Mouse (Mus musculus): ENCODE results near the gene Cul7. TPM values are rescaled to one million over a fixed set of nuclear protein-coding genes. Genes with fewer than 3 reads are reported as not detected.

Cul7 gene
- polyA plus RNA-seq (2014; fragmentation: Nextera tagmentation; extraction: Ambion mirVana) = 34.4 and 34.9 TPM in 2 replicates

GRCm38 (mm10) chr17:46650232-46651031 is at the start of gene Cul7:
Gene Cul7, plus strand, starts transcription at chr17:46650337.
- peak within 1 kb of the TSS; percentile 86 for H3K4me2 ChIP-seq (ENCODE audit: low read depth, low read length, severe bottlenecking)
- peaks cover 20% of the 10 kb centered on the region for H3K4me1 ChIP-seq (replicated peaks; ENCODE audit: control insufficient read depth, insufficient read depth, low read length)
- no peaks in the 10 kb centered on the region for H3K27me3 ChIP-seq (ENCODE audit: control insufficient read depth, insufficient read depth, low read length)
- peaks cover 13% of the 10 kb centered on the region; the same call in 1 of the 2 replicates for H3K36me3 ChIP-seq (ENCODE audit: control insufficient read depth, insufficient read depth, low read length)
- peak within 1 kb of the TSS; percentile 68 for H3K4me3 ChIP-seq (ENCODE audit: low read depth, low read length)
- ATAC-seq (replicated peaks; ENCODE audit: low FRiP score) (peak; percentile 93), DNase-seq (ENCODE audit: low spot score) (peak; percentile 97)
- WGBS = under 1% methylated on average over 58 of the region's 58 CpGs
- H3K27ac ChIP-seq (ENCODE audit: low read depth, low read length) = peak within 1 kb of the TSS; percentile 84
- H3K9me3 ChIP-seq (ENCODE audit: control insufficient read depth, low read length) = no peaks in the 10 kb centered on the region
- peak within 1 kb of the TSS; percentile 92 for H3K9ac ChIP-seq (ENCODE audit: low read length)

GRCm38 (mm10) chr17:46600569-46600968 is 49.6 kb upstream of the Cul7 start:
- WGBS = 94% methylated on average over 2 of the region's 2 CpGs
- Histone ChIP-seq H3K27ac (ENCODE audit: low read depth, low read length) (no peak overlapping the region), H3K4me3 (ENCODE audit: low read depth, low read length) (no peak overlapping the region), H3K4me2 (ENCODE audit: low read depth, low read length, severe bottlenecking) (no peak overlapping the region), H3K9ac (ENCODE audit: low read length) (no peak overlapping the region), H3K27me3 (ENCODE audit: control insufficient read depth, insufficient read depth, low read length) (no peaks in the 10 kb centered on the region), H3K36me3 (ENCODE audit: control insufficient read depth, insufficient read depth, low read length) (no peaks in the 10 kb centered on the region), H3K9me3 (ENCODE audit: control insufficient read depth, low read length) (no peaks in the 10 kb centered on the region), H3K4me1 (replicated peaks; ENCODE audit: control insufficient read depth, insufficient read depth, low read length) (0 out of 2 replicates have a peak, but pooled peaks cover 2% of the 10 kb centered on the region)
- DNase-seq (ENCODE audit: low spot score) (no peak), ATAC-seq (replicated peaks; ENCODE audit: low FRiP score) (no peak)

- Histone ChIP-seq H3K9me3 (ENCODE audit: control insufficient read depth, low read length) (no peaks in the 10 kb centered on the region), H3K36me3 (ENCODE audit: control insufficient read depth, insufficient read depth, low read length) (no peaks in the 10 kb centered on the region), H3K4me1 (replicated peaks; ENCODE audit: control insufficient read depth, insufficient read depth, low read length) (0 out of 2 replicates have a peak, but pooled peaks cover 2% of the 10 kb centered on the region), H3K4me2 (ENCODE audit: low read depth, low read length, severe bottlenecking) (no peak overlapping the region), H3K4me3 (ENCODE audit: low read depth, low read length) (no peak overlapping the region), H3K27ac (ENCODE audit: low read depth, low read length) (no peak overlapping the region), H3K9ac (ENCODE audit: low read length) (no peak overlapping the region), H3K27me3 (ENCODE audit: control insufficient read depth, insufficient read depth, low read length) (no peaks in the 10 kb centered on the region)
- DNase-seq (ENCODE audit: low spot score) (no peak), ATAC-seq (replicated peaks; ENCODE audit: low FRiP score) (no peak)
- 77% methylated on average over 9 of the region's 9 CpGs for WGBS
These were observed 47.9 kb upstream of the Cul7 start for GRCm38 (mm10) chr17:46602212-46602611.

- H3K27me3 ChIP-seq (ENCODE audit: control insufficient read depth, insufficient read depth, low read length) = no peaks in the 10 kb centered on the region
- H3K4me2 ChIP-seq (ENCODE audit: low read depth, low read length, severe bottlenecking) = no peak overlapping the region
- ATAC-seq (replicated peaks; ENCODE audit: low FRiP score) (no peak), DNase-seq (ENCODE audit: low spot score) (no peak)
- H3K4me3 ChIP-seq (ENCODE audit: low read depth, low read length) = no peak overlapping the region
- 94% methylated on average over 4 of the region's 4 CpGs for WGBS
- H3K9ac ChIP-seq (ENCODE audit: low read length) = no peak overlapping the region
- H3K9me3 ChIP-seq (ENCODE audit: control insufficient read depth, low read length) = no peaks in the 10 kb centered on the region
- H3K4me1 ChIP-seq (replicated peaks; ENCODE audit: control insufficient read depth, insufficient read depth, low read length) = 0 out of 2 replicates have a peak, but pooled peaks cover 2% of the 10 kb centered on the region
- no peak overlapping the region for H3K27ac ChIP-seq (ENCODE audit: low read depth, low read length)
- H3K36me3 ChIP-seq (ENCODE audit: control insufficient read depth, insufficient read depth, low read length) = no peaks in the 10 kb centered on the region
These were observed 46.9 kb upstream of the Cul7 start for GRCm38 (mm10) chr17:46603229-46603628.

GRCm38 (mm10) chr17:46605126-46605525 is 45.0 kb upstream of the Cul7 start:
- Histone ChIP-seq H3K4me1 (replicated peaks; ENCODE audit: control insufficient read depth, insufficient read depth, low read length) (peaks cover 2% of the 10 kb centered on the region; the same call in 1 of the 2 replicates), H3K36me3 (ENCODE audit: control insufficient read depth, insufficient read depth, low read length) (no peaks in the 10 kb centered on the region), H3K9me3 (ENCODE audit: control insufficient read depth, low read length) (no peaks in the 10 kb centered on the region), H3K4me3 (ENCODE audit: low read depth, low read length) (no peak overlapping the region), H3K27ac (ENCODE audit: low read depth, low read length) (no peak overlapping the region), H3K4me2 (ENCODE audit: low read depth, low read length, severe bottlenecking) (no peak overlapping the region), H3K27me3 (ENCODE audit: control insufficient read depth, insufficient read depth, low read length) (no peaks in the 10 kb centered on the region), H3K9ac (ENCODE audit: low read length) (no peak overlapping the region)
- DNase-seq (ENCODE audit: low spot score) (no peak), ATAC-seq (replicated peaks; ENCODE audit: low FRiP score) (no peak)
- WGBS = 75% methylated on average over 5 of the region's 5 CpGs

GRCm38 (mm10) chr17:46605987-46606386 is 44.1 kb upstream of the Cul7 start:
- DNase-seq (ENCODE audit: low spot score) (no peak), ATAC-seq (replicated peaks; ENCODE audit: low FRiP score) (no peak)
- peaks cover 2% of the 10 kb centered on the region; the same call in 1 of the 2 replicates for H3K4me1 ChIP-seq (replicated peaks; ENCODE audit: control insufficient read depth, insufficient read depth, low read length)
- 87% methylated on average over 12 of the region's 12 CpGs for WGBS
- no peak overlapping the region for H3K27ac ChIP-seq (ENCODE audit: low read depth, low read length)
- H3K9me3 ChIP-seq (ENCODE audit: control insufficient read depth, low read length) = no peaks in the 10 kb centered on the region
- no peak overlapping the region for H3K9ac ChIP-seq (ENCODE audit: low read length)
- no peaks in the 10 kb centered on the region for H3K36me3 ChIP-seq (ENCODE audit: control insufficient read depth, insufficient read depth, low read length)
- H3K4me2 ChIP-seq (ENCODE audit: low read depth, low read length, severe bottlenecking) = no peak overlapping the region
- H3K27me3 ChIP-seq (ENCODE audit: control insufficient read depth, insufficient read depth, low read length) = no peaks in the 10 kb centered on the region
- H3K4me3 ChIP-seq (ENCODE audit: low read depth, low read length) = no peak overlapping the region

- ATAC-seq (replicated peaks; ENCODE audit: low FRiP score) = no peak
- WGBS = 62% methylated on average over 15 of the region's 15 CpGs
- H3K27me3 ChIP-seq (ENCODE audit: control insufficient read depth, insufficient read depth, low read length) = no peaks in the 10 kb centered on the region
- no peak overlapping the region for H3K4me3 ChIP-seq (ENCODE audit: low read depth, low read length)
- H3K4me1 ChIP-seq (replicated peaks; ENCODE audit: control insufficient read depth, insufficient read depth, low read length) = peaks cover 15% of the 10 kb centered on the region
- no peaks in the 10 kb centered on the region for H3K36me3 ChIP-seq (ENCODE audit: control insufficient read depth, insufficient read depth, low read length)
- 0 out of 2 replicates have a peak overlapping the region, but pooled peaks have one; percentile 15 for H3K4me2 ChIP-seq (ENCODE audit: low read depth, low read length, severe bottlenecking)
- DNase-seq (ENCODE audit: low spot score) = no peak
- H3K27ac ChIP-seq (ENCODE audit: low read depth, low read length) = 0 out of 2 replicates have a peak overlapping the region, but pooled peaks have one; percentile 25
- no peaks in the 10 kb centered on the region for H3K9me3 ChIP-seq (ENCODE audit: control insufficient read depth, low read length)
- H3K9ac ChIP-seq (ENCODE audit: low read length) = peak overlapping the region; percentile 8; the same call in 1 of the 2 replicates
These were observed 40.2 kb upstream of the Cul7 start for GRCm38 (mm10) chr17:46609721-46610514.

- Histone ChIP-seq H3K4me1 (replicated peaks; ENCODE audit: control insufficient read depth, insufficient read depth, low read length) (peaks cover 14% of the 10 kb centered on the region), H3K4me2 (ENCODE audit: low read depth, low read length, severe bottlenecking) (no peak overlapping the region), H3K9ac (ENCODE audit: low read length) (no peak overlapping the region), H3K27me3 (ENCODE audit: control insufficient read depth, insufficient read depth, low read length) (no peaks in the 10 kb centered on the region), H3K4me3 (ENCODE audit: low read depth, low read length) (no peak overlapping the region), H3K36me3 (ENCODE audit: control insufficient read depth, insufficient read depth, low read length) (no peaks in the 10 kb centered on the region), H3K27ac (ENCODE audit: low read depth, low read length) (no peak overlapping the region), H3K9me3 (ENCODE audit: control insufficient read depth, low read length) (no peaks in the 10 kb centered on the region)
- ATAC-seq (replicated peaks; ENCODE audit: low FRiP score) = no peak
- 93% methylated on average over 6 of the region's 6 CpGs for WGBS
- no peak for DNase-seq (ENCODE audit: low spot score)
These were observed 38.8 kb upstream of the Cul7 start for GRCm38 (mm10) chr17:46611316-46611715.
